Mouse (Mus musculus): ENCODE results near the gene Tfe3. TPM values are rescaled to one million over a fixed set of nuclear protein-coding genes. Genes with fewer than 3 reads are reported as not detected.
"Not testable (repeated sequence)": the region's sequence is repeated elsewhere in the genome, so short reads cannot be mapped to it uniquely, and the experiment has no call there.

Gene Tfe3
- polyA plus RNA-seq (2015; fragmentation: Nextera tagmentation; extraction: Ambion mirVana): 29.2 and 30.5 TPM in 2 replicates

GRCm38 (mm10) chrX:7762137-7762920 is at the start of gene Tfe3:
TSS of gene Tfe3 (plus strand) at chrX:7762560.
- Histone ChIP-seq H3K9me3 (no peaks in the 10 kb centered on the region), H3K4me2 (peak within 1 kb of the TSS; percentile 66), H3K4me1 (peaks cover 17% of the 10 kb centered on the region), H3K27ac (peak within 1 kb of the TSS; percentile 55), H3K36me3 (peaks cover 3% of the 10 kb centered on the region; the same call in 1 of the 2 replicates), H3K9ac (peak within 1 kb of the TSS; percentile 66), H3K4me3 (peak within 1 kb of the TSS; percentile 67), H3K27me3 (no peaks in the 10 kb centered on the region)
- WGBS: 14% methylated on average over 35 of the region's 38 CpGs
- ATAC-seq (ENCODE audit: borderline replicate concordance, extremely low read depth, low FRiP score, low TSS enrichment): peak; percentile 95

- H3K4me2 ChIP-seq: peak overlapping the region; percentile 50
- H3K4me3 ChIP-seq: peak overlapping the region; percentile 37
- H3K27me3 ChIP-seq; H3K27ac ChIP-seq; H3K4me1 ChIP-seq; H3K36me3 ChIP-seq; H3K9me3 ChIP-seq; ATAC-seq (ENCODE audit: borderline replicate concordance, extremely low read depth, low FRiP score, low TSS enrichment): not testable (repeated sequence)
- WGBS: 6% methylated on average over 6 of the region's 12 CpGs
- H3K9ac ChIP-seq: 0 out of 2 replicates have a peak overlapping the region, but pooled peaks have one; percentile 22
These were observed 48.6 kb upstream of the Tfe3 start for GRCm38 (mm10) chrX:7713764-7714134.

GRCm38 (mm10) chrX:7714135-7714899 is 48.0 kb upstream of the Tfe3 start, which contains the start of gene Wdr45:
TSS of gene Wdr45 (plus strand) at chrX:7714333.
- not testable (repeated sequence) for H3K9me3 ChIP-seq, H3K27me3 ChIP-seq, H3K4me1 ChIP-seq, H3K36me3 ChIP-seq, H3K27ac ChIP-seq
- Histone ChIP-seq H3K4me3 (peak within 1 kb of the TSS; percentile 37), H3K4me2 (peak within 1 kb of the TSS; percentile 50), H3K9ac (0 out of 2 replicates have a peak within 1 kb of the TSS, but pooled peaks have one; percentile 22)
- peak; percentile 97 for ATAC-seq (ENCODE audit: borderline replicate concordance, extremely low read depth, low FRiP score, low TSS enrichment)
- 14% methylated on average over 25 of the region's 60 CpGs for WGBS

GRCm38 (mm10) chrX:7716058-7716457 is 46.3 kb upstream of the Tfe3 start:
- WGBS: 39% methylated on average over 1 of the region's 1 CpGs

GRCm38 (mm10) chrX:7721514-7722281 is 40.7 kb upstream of the Tfe3 start, which contains the start of gene Gm45208:
TSS of gene Gm45208 (plus strand) at chrX:7722245.
- Histone ChIP-seq H3K4me1 (peaks cover 5% of the 10 kb centered on the region; the same call in 1 of the 2 replicates), H3K9me3 (no peaks in the 10 kb centered on the region), H3K9ac (peak within 1 kb of the TSS; percentile 62), H3K27ac (peak within 1 kb of the TSS; percentile 96), H3K4me3 (peak within 1 kb of the TSS; percentile 59), H3K36me3 (0 out of 2 replicates have a peak, but pooled peaks cover 3% of the 10 kb centered on the region), H3K4me2 (peak within 1 kb of the TSS; percentile 61), H3K27me3 (no peaks in the 10 kb centered on the region)
- ATAC-seq (ENCODE audit: borderline replicate concordance, extremely low read depth, low FRiP score, low TSS enrichment): peak; percentile 91
- 15% methylated on average over 22 of the region's 22 CpGs for WGBS

More at GRCm38 (mm10) chrX:7716058-7716457, 46.3 kb upstream of the Tfe3 start:
- not testable (repeated sequence) for ATAC-seq (ENCODE audit: borderline replicate concordance, extremely low read depth, low FRiP score, low TSS enrichment); H3K27me3 ChIP-seq; H3K4me2 ChIP-seq; H3K36me3 ChIP-seq; H3K9ac ChIP-seq; H3K4me3 ChIP-seq; H3K9me3 ChIP-seq; H3K4me1 ChIP-seq; H3K27ac ChIP-seq

- H3K4me1 ChIP-seq: peaks cover 5% of the 10 kb centered on the region; the same call in 1 of the 2 replicates
- no peaks in the 10 kb centered on the region for H3K9me3 ChIP-seq
- 0 out of 2 replicates have a peak, but pooled peaks cover 3% of the 10 kb centered on the region for H3K36me3 ChIP-seq
- H3K9ac ChIP-seq: peak overlapping the region; percentile 62
- 16% methylated on average over 11 of the region's 11 CpGs for WGBS
- H3K27ac ChIP-seq: peak overlapping the region; percentile 96
- H3K27me3 ChIP-seq: no peaks in the 10 kb centered on the region
- peak overlapping the region; percentile 61 for H3K4me2 ChIP-seq
- no peak; the same call in none of the 2 replicates for ATAC-seq (ENCODE audit: borderline replicate concordance, extremely low read depth, low FRiP score, low TSS enrichment)
- H3K4me3 ChIP-seq: peak overlapping the region; percentile 59
These were observed 40.1 kb upstream of the Tfe3 start for GRCm38 (mm10) chrX:7722282-7722611.

- Histone ChIP-seq H3K4me2 (peak overlapping the region; percentile 61), H3K9me3 (no peaks in the 10 kb centered on the region), H3K9ac (peak overlapping the region; percentile 62), H3K27me3 (no peaks in the 10 kb centered on the region), H3K4me1 (peaks cover 7% of the 10 kb centered on the region), H3K4me3 (peak overlapping the region; percentile 59), H3K36me3 (0 out of 2 replicates have a peak, but pooled peaks cover 3% of the 10 kb centered on the region), H3K27ac (peak overlapping the region; percentile 96; the same call in 1 of the 2 replicates)
- WGBS: 19% methylated on average over 4 of the region's 4 CpGs
- no peak for ATAC-seq (ENCODE audit: borderline replicate concordance, extremely low read depth, low FRiP score, low TSS enrichment)
These were observed 39.7 kb upstream of the Tfe3 start for GRCm38 (mm10) chrX:7722691-7723090.

- ATAC-seq (ENCODE audit: borderline replicate concordance, extremely low read depth, low FRiP score, low TSS enrichment): no peak
- H3K27me3 ChIP-seq: no peaks in the 10 kb centered on the region
- 0 out of 2 replicates have a peak, but pooled peaks cover 3% of the 10 kb centered on the region for H3K36me3 ChIP-seq
- no peaks in the 10 kb centered on the region for H3K9me3 ChIP-seq
- 73% methylated on average over 7 of the region's 7 CpGs for WGBS
- peak overlapping the region; percentile 61; the same call in 1 of the 2 replicates for H3K4me2 ChIP-seq
- no peak overlapping the region for H3K9ac ChIP-seq
- peaks cover 11% of the 10 kb centered on the region for H3K4me1 ChIP-seq
- H3K4me3 ChIP-seq: no peak overlapping the region
- peak overlapping the region; percentile 59 for H3K27ac ChIP-seq
These were observed 38.2 kb upstream of the Tfe3 start for GRCm38 (mm10) chrX:7724135-7724534.

GRCm38 (mm10) chrX:7725841-7726240 is 36.5 kb upstream of the Tfe3 start:
- no peak for ATAC-seq (ENCODE audit: borderline replicate concordance, extremely low read depth, low FRiP score, low TSS enrichment)
- Histone ChIP-seq H3K4me3 (no peak overlapping the region), H3K27me3 (no peaks in the 10 kb centered on the region), H3K4me2 (no peak overlapping the region), H3K9ac (no peak overlapping the region), H3K27ac (no peak overlapping the region), H3K9me3 (no peaks in the 10 kb centered on the region), H3K4me1 (peaks cover 11% of the 10 kb centered on the region), H3K36me3 (0 out of 2 replicates have a peak, but pooled peaks cover 3% of the 10 kb centered on the region)
- WGBS: 83% methylated on average over 12 of the region's 12 CpGs

- no peaks in the 10 kb centered on the region for H3K27me3 ChIP-seq
- H3K36me3 ChIP-seq: 0 out of 2 replicates have a peak, but pooled peaks cover 3% of the 10 kb centered on the region
- no peaks in the 10 kb centered on the region for H3K9me3 ChIP-seq
- H3K27ac ChIP-seq: no peak overlapping the region; the same call in 1 of the 2 replicates
- peaks cover 11% of the 10 kb centered on the region for H3K4me1 ChIP-seq
- ATAC-seq (ENCODE audit: borderline replicate concordance, extremely low read depth, low FRiP score, low TSS enrichment): no peak
- H3K9ac ChIP-seq: no peak overlapping the region
- no peak overlapping the region for H3K4me3 ChIP-seq
- WGBS: 88% methylated on average over 13 of the region's 13 CpGs
- no peak overlapping the region for H3K4me2 ChIP-seq
These were observed 35.2 kb upstream of the Tfe3 start for GRCm38 (mm10) chrX:7727176-7727575.

Data from lung, embryonic 15.5 days (tissue).